Mouse (Mus musculus) splenic B cell, adult 2 months (primary cell): ENCODE data around the gene Rsu1.

Source experiments
- DNase-seq: peaks from one replicate; pipeline ENCODE4 v3.0.0-alpha.2; 2011; ENCODE audit warnings: low read depth, low spot score
- H3K27me3 ChIP-seq: 2 replicates; pipeline ENCODE4 v1.6.1; 2012; ENCODE audit warnings: mild to moderate bottlenecking, low read length, moderate library complexity, mixed read lengths; ENCODE audit not compliant: control insufficient read depth, poor library complexity, insufficient read depth, severe bottlenecking
- H3K36me3 ChIP-seq: 2 replicates; pipeline ENCODE4 v1.6.1; 2012; ENCODE audit warnings: mild to moderate bottlenecking, low read length, moderate library complexity, mixed read lengths; ENCODE audit not compliant: control insufficient read depth, poor library complexity, insufficient read depth, severe bottlenecking

Gene Rsu1

GRCm38 (mm10) chr2:13090841-13091240 lies 180.4 kb downstream of the Rsu1 start:
- Histone ChIP-seq H3K27me3 (no peaks in the 10 kb centered on the region; the same call in 1 of the 2 replicates), H3K36me3 (no peaks in the 10 kb centered on the region)
- DNase-seq = no peak

- H3K36me3 ChIP-seq = no peaks in the 10 kb centered on the region
- DNase-seq = no peak
- H3K27me3 ChIP-seq = no peaks in the 10 kb centered on the region; the same call in 1 of the 2 replicates
Measured at GRCm38 (mm10) chr2:13089861-13090260, 181.4 kb downstream of the Rsu1 start.

DNA sequence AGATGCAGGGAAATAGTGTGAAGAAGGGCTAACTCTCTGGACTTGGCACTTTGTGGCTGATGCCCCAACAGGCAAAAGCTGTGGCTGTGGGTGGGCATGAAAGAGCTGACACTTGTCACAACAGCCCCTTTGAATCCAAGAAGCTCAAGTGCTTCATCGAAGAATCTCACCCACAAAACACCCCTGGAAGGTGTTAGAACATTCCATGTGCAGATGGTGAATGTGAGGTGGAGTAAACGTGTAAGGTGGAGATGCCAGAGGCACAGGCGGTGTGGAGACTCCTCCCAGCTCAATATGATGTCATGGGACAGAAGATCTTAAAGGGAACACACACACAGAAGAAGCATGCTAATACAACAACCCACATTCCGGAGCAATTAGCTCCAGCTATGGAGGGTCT lies 182.9 kb downstream of the Rsu1 start:
- no peak for DNase-seq
- no peaks in the 10 kb centered on the region for H3K36me3 ChIP-seq
- no peaks in the 10 kb centered on the region; the same call in 1 of the 2 replicates for H3K27me3 ChIP-seq

DNA sequence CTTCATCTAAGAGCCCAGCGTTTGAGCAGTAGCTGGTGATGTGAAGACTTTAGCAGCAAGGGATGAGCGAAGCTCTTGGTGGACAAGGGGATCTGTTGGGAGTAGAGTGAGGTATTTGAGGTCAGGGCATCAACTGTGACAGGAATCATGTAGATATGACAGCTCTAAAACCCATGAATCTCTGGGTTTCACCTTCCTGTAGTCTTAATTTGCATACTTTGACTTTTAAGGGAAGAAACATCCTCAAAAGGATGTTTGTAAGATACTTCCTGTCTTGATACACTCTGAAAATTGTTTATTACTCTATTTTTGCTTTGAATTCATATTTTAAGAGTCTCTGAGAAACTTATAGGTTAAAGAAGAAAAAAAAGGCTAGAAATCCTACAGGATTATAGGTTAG lies 183.4 kb downstream of the Rsu1 start:
- H3K27me3 ChIP-seq = no peaks in the 10 kb centered on the region
- DNase-seq = no peak
- H3K36me3 ChIP-seq = no peaks in the 10 kb centered on the region

GRCm38 (mm10) chr2:13084223-13084622 lies 187.0 kb downstream of the Rsu1 start:
- DNase-seq = no peak
- Histone ChIP-seq H3K27me3 (no peaks in the 10 kb centered on the region), H3K36me3 (no peaks in the 10 kb centered on the region)

GRCm38 (mm10) chr2:13080476-13080875 lies 190.7 kb downstream of the Rsu1 start:
- no peak for DNase-seq
- no peaks in the 10 kb centered on the region for H3K27me3 ChIP-seq
- peaks cover 3% of the 10 kb centered on the region; the same call in 1 of the 2 replicates for H3K36me3 ChIP-seq

GRCm38 (mm10) chr2:13072243-13072642 lies 199.0 kb downstream of the Rsu1 start:
- Histone ChIP-seq H3K36me3 (peaks cover 3% of the 10 kb centered on the region; the same call in 1 of the 2 replicates), H3K27me3 (no peaks in the 10 kb centered on the region)
- no peak for DNase-seq

- no peak for DNase-seq
- Histone ChIP-seq H3K36me3 (no peaks in the 10 kb centered on the region), H3K27me3 (no peaks in the 10 kb centered on the region)
Measured at GRCm38 (mm10) chr2:13060426-13061170, 210.6 kb downstream of the Rsu1 start.

GRCm38 (mm10) chr2:13048649-13049048 lies 222.6 kb downstream of the Rsu1 start:
- H3K27me3 ChIP-seq = no peaks in the 10 kb centered on the region
- H3K36me3 ChIP-seq = no peaks in the 10 kb centered on the region
- no peak for DNase-seq

GRCm38 (mm10) chr2:13044555-13044954 lies 226.7 kb downstream of the Rsu1 start:
- Histone ChIP-seq H3K36me3 (no peaks in the 10 kb centered on the region), H3K27me3 (no peaks in the 10 kb centered on the region)
- no peak for DNase-seq

DNA sequence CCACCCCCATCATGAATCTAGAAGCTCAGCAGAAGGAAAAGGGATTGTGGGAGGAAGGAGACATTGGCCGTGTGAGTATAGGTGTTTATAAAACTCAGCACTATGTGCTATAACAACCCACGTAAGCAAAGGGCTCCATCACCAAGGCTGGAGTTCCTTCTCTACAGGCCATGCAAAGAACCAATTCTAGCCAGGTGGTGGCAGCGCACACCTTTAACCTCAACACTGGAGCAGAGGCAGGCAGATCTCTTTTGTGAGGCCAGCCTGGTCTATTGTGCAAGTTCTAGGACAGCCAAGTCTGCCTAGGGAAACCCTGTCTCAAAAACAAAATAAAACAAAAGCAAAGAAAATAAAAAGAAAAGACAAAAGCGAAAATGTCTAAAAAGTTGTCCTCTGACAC lies 231.4 kb downstream of the Rsu1 start:
- no peaks in the 10 kb centered on the region for H3K36me3 ChIP-seq
- no peaks in the 10 kb centered on the region for H3K27me3 ChIP-seq
- DNase-seq = peak; percentile 29

- no peak for DNase-seq
- no peaks in the 10 kb centered on the region for H3K36me3 ChIP-seq
- no peaks in the 10 kb centered on the region for H3K27me3 ChIP-seq
Measured at GRCm38 (mm10) chr2:13038772-13039171, 232.4 kb downstream of the Rsu1 start.
